Mouse (Mus musculus) frontal cortex, adult 2 months (tissue): ENCODE results near the gene Olfr263. TPM values are rescaled to one million over a fixed set of nuclear protein-coding genes. Genes with fewer than 3 reads are reported as not detected.
A peak's percentile ranks its signal among the peaks of the same experiment; 100 is the strongest.
"Not testable (repeated sequence)": the region's sequence is repeated elsewhere in the genome, so short reads cannot be mapped to it uniquely, and the experiment has no call there.

Experiments used
- DNase-seq, 2 experiments: peaks; one replicate each; pipeline ENCODE4 v3.0.0; 2022; ENCODE audit warnings: low spot score in 1 of 2; ENCODE audit errors: extremely low spot score in 1 of 2
- polyA plus RNA-seq: library from polyadenylated mRNA; depleted of rRNA; stranded (reverse); fragments of >200 nt; gene quantifications from 2 replicates; pipeline ENCODE4 v1.2.3, GENCODE M21; 2012; rRNA removed

Gene Olfr263
- polyA plus RNA-seq = not detected in 2 replicates

DNA sequence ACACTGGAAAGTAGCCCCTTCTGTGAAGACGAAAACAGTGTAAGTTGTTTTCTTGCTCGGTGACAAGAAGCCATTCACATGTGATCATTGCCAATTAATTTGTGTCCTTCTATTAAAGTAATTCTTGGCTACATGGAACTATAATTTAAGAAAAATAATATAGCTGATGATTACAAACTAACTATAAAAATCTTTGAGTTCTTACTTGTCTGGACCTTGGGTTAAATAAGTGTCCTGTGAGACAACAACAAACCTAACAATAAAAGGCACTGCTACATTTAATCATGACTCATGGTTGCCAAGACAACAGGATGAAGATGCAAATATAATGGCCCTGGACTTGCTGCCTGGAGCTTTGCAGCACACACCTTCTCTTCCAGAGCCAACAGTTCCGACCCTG, at the start of gene Olfr263:
TSS of gene Olfr263 (plus strand) at position 301 of the 400 bp plus-strand sequence.
- DNase-seq = not testable (repeated sequence)

DNA sequence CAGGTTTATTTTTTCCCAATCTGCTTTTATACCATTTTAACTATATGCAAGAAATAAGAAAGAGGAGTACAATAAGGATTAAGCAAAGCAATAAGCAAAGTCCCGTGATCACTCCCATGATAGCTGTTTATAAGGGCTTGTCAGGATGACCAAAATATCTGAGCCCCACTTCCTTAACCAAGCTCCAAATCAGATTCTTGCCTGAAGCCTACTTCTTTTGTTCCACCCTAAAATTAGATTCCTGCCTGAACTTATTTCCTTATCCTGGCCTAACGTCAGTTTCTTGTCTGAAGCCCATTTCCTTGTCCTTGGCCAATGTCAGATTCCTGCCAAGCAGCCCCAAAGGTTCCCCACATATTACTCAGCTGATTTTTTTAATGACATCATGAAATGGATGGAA, 46.8 kb upstream of the Olfr263 start:
- DNase-seq = no peak

DNA sequence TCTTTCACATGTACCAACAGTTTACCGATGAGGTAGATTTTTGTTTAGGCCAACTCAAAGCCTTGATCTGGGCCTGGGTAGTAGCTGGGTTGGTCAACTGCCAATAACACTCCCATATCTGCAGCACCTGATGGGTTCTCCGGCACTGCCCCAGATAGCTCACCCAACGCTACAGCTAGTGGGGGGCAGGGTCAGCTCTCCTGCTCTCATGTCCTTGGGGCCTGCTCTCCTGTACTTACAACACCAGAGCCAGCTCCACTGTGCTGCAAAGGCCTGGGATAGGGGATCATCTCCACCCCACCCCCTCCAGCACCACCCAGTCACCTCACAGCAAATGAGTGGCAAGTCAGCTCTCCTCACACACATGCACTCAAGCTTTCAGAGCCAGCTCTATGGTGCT, 19.7 kb upstream of the Olfr263 start:
- DNase-seq = no peak

DNA sequence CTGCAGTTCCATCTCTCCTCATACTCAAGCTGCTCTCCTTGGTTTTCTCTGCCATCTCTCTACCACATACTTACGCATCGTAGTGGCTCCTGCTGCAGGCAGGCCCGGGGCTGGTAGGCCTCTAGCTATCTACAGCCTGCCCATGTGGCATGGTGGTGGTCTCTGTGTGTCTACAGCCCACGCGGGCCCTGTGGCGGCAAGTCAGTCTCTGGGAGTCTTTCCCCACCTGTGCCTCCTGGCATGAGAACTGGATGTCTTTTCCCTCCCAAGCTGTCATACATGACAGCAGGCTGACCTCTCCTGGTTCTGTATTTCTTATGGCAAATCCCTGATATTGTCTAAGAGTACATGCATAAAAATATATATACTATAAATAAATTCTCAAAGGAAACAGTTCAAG, 19.0 kb upstream of the Olfr263 start:
- no peak for DNase-seq

DNA sequence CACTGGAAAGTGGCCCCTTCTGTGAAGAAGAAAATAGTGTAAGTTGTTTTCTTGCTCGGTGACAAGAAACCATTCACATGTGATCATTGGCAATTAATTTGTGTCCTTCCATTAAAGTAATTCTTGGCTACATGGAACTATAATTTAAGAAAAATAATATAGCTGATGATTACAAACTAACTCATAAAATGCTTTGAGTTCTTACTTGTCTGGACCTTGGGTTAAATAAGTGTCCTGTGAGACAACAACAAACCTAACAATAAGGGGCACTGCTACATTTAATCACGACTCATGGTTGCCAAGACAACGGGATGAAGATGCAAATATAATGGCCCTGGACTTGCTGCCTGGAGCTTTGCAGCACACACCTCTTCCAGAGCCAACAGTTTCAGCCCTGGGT, 18.3 kb upstream of the Olfr263 start, which contains the start of gene Olfr1369-ps1:
TSS of gene Olfr1369-ps1 (plus strand) at position 301 of the 400 bp plus-strand sequence.
- DNase-seq = not testable (repeated sequence)

DNA sequence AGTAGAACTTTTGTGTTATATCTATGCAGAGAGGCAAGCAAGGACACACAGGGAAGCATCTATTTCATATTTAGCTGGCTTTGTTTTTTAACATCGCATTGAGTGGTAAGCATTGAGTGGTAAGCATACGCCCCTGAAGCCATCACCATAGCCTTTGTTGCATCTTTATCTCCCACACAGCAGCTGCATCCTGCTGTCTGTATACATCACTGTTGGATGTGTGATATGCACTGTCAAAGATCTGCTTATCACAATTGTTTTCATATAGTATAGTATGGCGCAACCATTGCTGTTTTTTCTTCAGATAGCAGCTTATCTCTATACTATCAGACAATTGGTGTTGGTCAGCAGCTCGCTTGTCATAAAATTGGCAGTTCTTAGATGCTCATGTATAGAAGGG, 15.3 kb upstream of the Olfr263 start:
- DNase-seq = no peak

DNA sequence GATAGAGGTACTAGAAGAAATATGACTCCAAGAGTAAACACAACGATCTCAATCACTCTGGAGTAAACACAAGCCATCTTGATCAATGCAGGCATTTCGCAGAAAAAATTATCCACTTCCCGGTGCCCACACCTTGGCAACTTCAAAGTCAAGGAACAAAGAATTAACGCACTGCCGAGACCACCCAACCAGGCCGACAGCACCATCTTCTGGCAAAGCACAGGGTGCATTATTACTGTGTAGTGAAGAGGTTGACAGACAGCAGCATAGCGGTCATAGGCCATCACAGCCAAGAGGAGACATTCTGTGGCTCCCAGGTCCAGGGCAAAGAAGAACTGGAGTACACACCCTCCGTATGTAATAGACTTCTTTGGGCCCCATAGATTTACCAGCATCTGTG, 13.0 kb downstream of the Olfr263 start:
- no peak for DNase-seq

DNA sequence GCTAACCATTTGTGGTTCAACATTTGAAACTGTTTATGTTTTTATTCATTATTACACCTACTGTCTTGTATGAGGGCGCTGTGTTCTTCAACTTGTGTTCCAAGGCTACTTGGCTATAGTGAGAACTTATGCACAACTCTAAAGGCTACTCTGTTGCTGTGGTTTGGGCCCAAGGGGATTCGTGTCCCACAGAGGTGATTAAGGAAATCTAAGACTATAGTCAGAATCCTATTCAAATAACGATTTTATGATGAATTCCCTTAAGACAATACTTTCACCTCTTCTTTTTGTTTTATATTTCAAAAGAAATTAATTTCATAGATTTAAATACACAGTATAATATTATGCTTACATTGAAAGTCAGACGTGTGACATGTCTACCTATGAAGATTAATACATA, 16.3 kb downstream of the Olfr263 start, which contains the start of gene Olfr1368:
TSS of gene Olfr1368 (minus strand) at position 101 of the 400 bp plus-strand sequence.
- DNase-seq = no peak

DNA sequence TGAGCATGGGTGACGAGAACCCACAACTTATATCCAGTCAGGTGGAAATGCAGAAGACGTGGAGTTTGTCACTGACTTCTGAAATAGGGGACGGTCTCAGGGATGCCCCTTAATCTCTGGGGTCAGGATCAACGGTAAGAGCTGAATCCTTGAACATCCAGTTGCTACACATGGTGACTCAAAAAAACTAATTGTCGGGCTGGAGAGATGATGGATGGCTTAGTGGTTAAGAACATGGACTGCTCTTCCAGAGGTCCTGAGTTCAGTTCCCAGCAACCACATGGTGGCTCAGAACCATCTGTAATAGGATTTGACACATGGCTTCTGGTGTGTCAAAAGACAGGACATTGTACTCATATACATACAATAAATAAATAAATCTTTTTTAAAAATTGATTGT, 26.4 kb downstream of the Olfr263 start:
- DNase-seq = no peak

DNA sequence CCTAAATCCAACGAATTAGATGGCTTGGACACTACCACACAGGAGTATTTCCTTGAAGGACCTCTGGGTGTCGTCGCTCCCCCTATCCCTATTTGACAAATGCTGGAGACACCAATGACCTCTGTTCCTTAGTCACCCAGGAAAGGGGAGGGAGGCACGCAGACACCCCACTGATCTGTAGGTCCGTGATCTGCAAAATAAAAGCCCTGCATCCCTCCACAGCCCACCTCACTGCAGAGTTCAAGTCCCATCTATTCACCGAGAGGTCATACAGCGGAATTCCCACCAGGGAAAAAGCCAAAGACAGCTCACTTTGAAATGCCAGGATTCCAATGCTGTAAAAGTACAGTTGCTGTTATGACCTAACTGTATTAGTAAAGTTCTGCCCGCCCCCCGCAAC, 28.6 kb downstream of the Olfr263 start:
- DNase-seq = no peak

DNA sequence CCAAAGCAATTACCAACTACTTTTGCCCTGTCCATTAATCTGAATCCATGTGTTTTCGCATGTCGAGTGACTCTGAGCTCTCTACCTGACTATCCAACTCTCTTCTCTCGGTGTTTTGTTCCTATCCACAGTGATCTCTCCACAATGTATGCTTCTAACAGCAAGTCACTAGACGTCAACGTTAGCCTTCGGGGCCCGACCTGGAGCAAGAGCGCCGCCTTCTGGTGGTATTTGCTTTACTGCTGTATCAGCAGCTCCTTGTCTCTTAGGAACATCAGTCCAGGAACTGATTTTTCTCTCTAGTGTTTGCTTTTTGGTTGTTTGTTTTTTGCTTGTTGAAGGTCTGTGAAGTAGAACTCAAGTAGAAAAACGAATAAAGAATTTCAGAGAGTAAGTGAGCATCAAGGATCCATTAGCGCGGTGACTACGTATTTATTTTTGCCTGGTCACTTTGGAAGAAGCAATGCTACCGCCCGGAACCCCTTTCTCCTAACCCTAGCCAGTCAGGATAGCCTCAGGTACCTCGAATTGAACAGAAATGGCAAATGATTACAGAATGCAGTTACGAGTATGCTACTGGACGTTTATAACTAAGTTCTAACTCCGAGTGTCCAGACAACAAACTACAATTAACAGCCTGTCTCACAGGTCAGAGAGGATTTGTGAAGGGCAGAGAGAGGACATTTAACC, 29.5 kb downstream of the Olfr263 start:
- peak in 1 of 2 experiments; percentile 95 for DNase-seq

DNA sequence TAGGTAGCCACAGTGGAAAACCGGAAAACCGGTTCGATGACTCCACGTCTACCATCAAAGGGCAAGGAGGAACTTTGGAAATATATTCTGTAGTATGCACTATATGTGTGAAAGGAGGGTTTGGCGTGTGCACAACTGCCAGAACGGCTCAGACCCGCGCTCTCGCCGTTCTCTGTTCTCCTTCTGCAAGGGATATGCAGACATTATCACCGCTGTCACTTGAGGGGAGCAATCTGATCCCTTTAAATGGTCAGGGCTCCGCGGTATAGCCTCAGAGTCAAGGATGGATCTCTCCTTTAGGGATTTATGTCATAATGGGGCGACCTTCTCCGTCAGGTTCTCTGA, 30.0 kb downstream of the Olfr263 start:
- peak in 1 of 2 experiments; percentile 19 for DNase-seq

DNA sequence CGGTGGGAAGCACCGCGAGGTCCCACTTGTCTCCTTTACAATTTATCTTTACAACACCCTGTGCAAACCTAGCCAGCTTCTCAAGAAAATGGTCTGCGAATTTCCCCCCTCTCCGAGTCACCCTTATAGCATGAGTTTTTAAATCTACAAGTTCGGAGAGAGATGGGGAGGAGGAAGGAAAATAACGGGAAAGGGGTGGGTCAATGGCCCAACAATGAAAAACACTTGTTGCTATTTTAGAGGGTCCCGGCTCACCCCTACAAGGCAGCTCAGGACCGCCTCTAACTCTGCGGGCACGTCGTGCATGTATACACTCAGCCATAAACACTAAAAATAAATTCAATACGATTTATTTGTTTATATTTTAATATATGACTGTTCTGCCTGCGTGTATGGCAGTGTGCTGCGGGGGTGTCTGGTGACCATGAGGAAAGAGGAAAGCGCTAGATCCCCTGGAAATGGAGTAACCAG, 30.6 kb downstream of the Olfr263 start:
- DNase-seq = no peak

DNA sequence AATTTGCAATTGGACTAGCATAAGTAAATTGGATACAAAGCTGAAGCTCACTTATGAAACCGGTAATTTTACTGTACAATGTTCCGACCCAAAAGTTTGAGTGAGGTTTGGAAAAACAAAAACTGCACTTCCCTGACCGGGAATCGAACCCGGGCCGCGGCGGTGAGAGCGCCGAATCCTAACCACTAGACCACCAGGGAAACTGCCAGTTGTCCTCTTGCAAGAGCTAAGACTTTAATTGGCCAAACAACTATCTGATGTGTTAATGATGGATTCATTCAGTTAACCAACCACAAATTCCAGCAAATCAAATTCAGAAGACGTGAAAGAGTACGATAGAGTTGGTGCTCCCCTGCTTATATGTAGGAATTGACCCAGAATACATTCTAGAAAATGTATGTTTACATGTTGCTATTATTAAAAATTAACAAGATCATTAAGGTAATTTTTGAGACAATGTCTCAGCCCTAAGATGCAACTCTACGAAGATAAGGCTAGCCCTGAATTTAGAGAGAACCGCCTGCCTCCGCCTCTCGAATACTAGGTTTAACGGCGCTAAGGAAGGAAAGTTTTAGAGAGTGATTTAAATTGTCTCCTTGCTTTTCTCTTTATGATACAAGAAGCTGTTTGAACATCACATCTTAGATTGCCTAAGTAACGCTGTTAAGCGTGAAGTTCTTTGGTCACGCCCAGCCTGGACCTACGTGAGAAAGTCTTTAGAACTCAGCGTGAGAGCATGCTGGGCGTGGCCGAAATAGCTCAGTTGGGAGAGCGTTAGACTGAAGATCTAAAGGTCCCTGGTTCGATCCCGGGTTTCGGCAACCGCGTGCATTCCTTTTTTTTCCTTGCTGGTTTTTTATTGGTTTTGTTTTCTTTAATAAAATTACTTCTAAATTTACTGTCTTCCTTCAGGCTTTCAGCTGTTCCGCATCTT, 31.5 kb downstream of the Olfr263 start:
- DNase-seq = peak in 1 of 2 experiments; percentile 98

DNA sequence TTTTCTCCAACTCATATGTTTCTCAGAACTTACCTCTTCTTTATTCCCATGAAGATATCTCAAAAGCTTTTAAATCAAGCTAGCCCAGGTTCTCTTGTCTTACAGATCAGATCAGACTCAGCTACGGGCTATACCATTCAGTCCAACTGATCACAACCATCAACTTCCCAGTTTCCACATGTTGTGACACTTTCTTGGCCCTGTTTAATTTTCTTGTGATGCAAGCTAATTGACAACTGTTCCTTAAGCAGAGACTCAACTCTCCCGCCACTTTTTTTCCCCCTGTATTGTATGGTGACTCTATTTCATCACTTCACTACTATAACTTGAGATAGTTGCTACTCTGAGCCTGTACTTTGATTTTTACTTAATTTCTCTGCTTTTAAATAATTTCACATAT, 32.2 kb downstream of the Olfr263 start:
- no peak for DNase-seq

DNA sequence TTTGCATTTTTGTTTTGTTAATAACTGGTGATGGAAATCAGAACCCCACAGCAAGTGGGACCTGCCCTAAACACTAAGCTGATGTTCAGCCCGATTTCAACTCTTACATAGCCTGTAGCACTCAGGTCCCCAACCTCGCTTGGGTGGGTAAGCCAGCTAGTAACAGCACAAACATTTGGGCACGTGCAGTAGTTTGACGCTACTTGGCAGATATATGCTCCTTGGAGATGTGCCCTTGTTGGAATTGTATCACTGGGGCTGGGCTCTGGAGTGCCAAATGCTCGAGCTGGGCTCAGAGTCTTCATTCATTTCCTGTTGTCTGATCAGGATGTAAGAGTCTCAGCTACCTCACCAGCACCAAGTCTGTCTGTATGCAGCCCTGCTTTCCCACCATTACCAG, 33.2 kb downstream of the Olfr263 start:
- DNase-seq = no peak

DNA sequence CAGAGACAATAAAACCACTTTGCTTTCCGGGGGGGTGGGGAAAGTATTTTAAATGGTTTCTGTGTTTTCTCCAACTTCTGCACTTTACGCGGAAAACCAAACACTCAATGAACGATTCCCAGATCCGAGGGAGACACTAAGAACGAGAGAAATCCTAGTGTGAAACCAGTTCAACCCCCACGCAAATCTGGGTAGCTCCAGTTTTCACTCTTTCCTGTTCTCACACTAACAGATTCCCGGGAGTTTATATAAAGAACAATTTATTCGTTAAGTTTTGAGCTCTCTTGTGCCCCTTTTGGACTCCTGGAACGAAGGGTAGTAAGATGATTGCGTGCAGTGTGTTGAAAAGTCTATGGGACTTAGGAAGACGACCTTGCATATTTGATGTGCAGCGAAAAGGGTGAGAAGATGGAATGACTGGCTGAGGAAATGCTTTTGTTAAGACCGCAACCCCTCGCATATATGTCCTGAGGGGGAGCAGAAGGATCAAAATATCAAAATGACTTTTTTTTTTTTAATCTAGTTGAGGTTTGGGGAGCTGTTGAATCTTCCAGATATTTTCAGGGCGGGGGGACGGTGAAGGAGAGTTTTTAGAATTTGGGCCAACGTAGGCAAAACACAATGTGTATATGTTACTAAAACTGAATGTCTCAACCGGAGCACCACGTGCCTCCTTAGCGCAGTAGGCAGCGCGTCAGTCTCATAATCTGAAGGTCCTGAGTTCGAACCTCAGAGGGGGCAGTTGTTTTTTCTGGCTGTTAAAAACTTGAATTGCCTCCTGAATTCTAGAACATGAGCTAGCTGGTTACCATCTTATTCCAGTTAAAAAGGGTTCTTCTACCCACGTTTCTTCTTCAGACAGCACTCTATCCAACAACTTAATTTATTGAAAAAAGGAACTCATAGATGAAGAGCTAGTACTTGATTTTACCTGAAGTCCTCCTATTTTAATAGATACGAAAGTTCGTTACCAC, 37.8 kb downstream of the Olfr263 start:
- DNase-seq = peak in 1 of 2 experiments; percentile 94

DNA sequence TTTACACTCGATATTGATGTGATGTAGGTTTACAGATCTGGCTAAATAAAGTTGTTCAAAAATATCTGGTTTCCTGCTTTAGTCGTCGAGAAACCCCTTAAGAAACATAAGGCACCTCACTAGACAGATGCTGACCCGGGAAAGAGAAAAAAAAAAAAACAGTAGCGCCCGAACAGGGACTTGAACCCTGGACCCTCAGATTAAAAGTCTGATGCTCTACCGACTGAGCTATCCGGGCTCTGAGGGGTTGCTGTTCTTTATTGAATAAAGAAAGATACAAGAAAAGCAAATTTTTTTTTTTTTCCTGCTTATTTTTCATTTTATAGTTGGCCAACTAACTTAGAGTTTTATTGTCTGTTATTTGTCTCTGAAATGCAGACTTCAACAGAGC, 38.5 kb downstream of the Olfr263 start:
- peak in 1 of 2 experiments; percentile 58 for DNase-seq

DNA sequence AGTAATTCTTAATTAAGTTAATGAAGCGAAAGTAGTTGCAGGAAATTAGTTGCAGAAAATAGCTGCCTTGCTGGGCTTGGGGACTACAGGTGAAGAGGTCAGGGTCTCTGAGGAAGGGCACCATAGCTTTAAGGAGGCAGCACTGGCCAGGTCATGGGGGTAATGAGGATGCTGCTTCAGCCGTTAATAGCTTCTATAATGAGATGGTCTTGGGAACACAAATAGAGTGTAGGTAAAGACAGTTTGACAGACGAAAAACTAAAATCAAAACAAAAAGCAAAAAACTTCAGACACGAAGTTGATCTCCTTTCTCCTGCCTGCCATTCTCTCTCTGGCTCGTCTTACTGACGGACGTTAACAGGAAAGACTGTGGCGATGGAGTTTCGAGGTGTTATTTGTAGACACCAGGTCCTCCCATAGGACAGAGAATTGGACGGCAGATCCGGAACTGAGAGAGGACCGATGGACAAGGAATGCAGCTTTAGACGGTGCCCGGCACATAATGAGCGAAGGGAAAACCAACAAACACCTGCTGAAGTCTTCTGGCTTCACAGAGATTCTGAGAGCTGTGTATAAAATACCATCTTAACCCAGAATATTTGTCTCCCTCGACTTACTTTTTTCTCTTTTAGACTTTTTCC, 39.1 kb downstream of the Olfr263 start:
- DNase-seq = peak in 1 of 2 experiments; percentile 50
